Mouse (Mus musculus) NIH3T3 (cell line): ENCODE data around the gene Dus3l.

ENCODE experiments used
- DNase-seq: peaks from one replicate; pipeline ENCODE4 v3.0.0-alpha.2; 2012; ENCODE audit warnings: low read depth

The Dus3l gene

DNA sequence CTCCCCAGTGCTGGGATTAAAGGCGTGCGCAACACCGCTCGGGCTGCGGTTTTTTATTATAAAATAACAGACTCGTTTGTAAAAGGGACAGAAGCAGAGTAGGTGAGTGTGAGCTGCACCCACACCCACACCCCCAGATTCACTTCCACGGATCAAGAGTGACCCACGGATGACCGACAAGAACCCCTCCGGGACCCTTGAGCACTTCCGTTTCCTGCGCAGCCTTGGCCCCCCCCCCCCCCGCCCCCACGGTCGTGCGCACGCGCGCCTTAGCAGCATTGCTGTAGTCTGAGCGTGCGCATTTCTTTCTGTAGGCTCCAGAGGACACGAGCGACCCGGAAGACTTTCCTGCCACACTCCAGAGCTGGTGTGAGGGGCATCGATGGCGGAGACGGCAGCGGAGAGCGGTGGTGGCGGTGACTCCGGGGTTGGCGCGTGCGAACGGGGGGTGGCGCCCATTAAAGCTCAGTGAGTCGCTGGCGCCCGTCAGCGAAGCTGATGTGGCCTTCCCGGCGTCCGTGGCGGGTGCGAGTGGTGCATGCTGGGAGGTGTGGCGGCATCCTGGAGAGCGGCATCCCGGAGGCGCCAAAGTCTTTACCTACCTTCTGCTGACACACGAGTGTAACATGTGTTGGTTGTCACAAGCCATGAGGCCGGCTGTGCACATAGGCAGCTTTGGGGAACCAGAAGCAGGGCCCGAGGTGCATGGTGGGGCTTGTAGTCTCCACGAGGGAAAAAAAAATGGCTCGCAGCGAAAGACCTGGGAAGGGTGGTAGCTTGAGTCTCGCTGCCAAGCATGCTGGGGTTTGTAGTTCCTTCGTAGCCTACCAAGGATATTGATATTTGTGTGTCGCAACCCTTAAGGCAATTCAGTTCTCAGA lies at the start of gene Dus3l:
Gene Dus3l, plus strand, starts transcription at position 284 of the 881 bp plus-strand sequence.
- DNase-seq: peak; percentile 95

DNA sequence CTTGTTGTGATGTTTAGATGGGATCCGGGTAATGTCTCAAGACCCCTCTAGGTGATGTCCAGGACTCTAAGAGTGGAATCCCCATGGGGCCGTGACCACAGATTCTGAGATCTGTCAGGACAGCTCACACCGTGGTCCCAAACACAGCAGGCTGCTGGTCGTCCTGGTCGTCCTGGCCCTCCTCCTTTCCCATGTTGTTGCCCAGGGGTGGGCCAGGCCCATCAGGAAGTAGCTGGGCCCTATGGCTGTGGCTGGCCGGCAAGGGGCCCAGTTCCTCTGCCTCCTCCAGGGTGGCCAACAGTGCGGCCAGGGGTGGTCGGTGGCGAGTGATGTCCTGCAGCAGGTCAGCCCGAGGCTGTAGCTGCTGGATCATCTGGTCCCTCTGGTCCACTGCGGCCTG lies 49.2 kb upstream of the Dus3l start:
- no peak for DNase-seq

DNA sequence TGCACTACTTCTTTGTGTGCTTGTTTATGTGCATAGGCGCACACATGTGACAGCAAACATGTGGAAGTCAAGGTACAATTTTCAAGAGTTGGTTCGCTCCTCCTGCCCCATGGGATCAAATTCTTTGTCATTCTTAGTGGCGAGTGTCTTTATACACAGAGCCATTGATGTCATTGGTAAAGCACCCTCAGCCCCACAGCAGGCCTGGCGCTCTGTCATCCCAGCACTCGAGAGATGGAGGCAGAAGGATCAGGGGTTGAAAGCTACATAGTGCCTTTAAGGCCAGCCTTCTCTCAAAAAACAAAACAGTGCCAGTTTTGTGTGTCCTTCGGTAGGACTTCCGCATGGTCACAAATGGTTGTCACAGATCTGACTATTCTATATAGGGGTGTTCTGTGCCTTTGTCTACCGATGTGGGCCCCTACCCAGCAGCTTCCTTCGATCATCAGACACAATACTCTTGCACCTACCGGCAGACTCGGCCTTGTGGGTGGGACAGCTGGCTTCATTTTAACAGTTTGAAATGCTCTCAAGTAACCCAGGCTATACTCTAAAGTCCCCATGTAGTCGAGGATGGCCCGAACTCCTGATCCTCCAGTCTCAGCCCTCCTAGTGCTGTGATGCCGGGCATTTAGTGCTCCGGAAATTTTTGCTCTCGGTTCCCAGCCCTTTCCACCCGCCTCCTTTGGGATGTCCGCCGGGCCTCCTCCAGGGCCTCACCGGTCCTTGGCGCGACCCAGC lies 48.5 kb upstream of the Dus3l start:
- no peak for DNase-seq

GRCm38 (mm10) chr17:56716655-56717362 lies 47.7 kb upstream of the Dus3l start:
- peak; percentile 100 for DNase-seq

DNA sequence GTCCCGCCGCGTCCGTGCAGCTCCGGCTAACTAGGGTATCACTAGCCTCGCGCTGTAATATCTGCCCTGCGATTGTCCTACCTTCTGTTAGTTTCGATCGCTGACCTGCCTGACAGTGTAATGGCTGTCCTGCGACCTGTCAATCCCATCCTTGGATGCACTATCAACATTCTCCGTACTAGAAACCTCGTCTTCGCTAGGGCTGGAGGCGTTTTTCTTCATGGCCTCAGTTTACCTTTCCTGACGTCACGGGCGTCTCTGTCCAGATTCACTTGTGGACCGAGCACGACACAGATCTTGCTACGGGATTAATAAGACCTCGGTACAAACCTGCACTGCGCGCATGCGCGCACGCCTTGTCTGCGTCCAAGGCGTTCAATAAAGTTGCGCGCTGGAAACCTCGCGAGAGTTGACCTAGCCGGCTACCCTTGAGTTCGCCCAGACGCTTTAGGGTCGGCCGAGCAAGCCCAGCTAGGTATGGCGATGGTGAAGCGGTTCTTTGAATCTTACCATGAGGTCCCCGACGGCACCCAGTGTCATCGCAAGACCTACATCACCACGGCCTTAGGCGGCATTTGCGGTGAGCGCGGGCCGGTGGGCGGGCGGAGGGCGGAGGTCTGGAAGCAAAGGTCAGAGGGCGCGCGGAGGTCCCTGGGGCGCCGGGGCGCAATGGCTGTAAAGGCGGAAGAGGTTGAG lies 47.0 kb upstream of the Dus3l start, which contains the start of the genes Ndufa11 and Vmac:
Gene Ndufa11, plus strand, starts transcription at position 405 of the 696 bp plus-strand sequence.
Gene Vmac, minus strand, starts transcription at position 660 of the 696 bp plus-strand sequence.
- DNase-seq: peak; percentile 100

- no peak for DNase-seq
Measured at GRCm38 (mm10) chr17:56722441-56722840, 42.1 kb upstream of the Dus3l start.

DNA sequence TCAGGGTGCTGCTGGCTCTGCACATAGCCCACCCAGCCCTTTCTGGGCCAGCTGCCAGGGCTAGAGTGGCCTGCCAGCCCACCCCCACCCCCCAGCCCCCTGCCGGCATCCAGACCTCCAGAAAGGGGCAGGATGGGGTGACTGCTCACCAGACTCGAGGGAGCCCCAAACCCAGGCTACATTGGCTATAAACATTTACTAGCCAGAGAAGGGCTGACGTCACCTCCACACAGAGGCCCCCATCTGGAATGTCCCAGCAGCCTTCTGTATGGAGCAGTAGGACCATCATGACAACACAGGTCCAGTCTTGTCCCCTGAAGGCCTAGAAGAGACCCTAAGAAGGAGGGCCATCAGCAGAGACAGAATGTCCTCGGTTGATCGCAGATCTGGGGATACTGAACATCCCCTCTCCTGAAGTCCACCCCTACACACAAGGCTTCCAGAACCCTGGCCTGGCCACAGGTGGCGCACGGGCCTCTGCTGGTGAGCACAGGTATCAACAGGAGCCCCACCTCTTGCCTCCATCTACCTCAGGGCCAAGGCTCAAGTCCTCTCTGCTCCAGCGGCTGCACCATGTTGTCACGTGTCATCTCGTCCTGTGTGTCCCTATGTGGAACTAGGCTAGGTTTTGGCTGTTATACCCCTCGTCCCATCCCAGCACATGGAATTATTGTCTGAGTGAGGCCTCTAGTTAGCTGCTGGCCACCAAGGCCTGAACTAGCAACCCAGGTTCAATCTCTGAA lies 41.0 kb upstream of the Dus3l start:
- DNase-seq: no peak

GRCm38 (mm10) chr17:56727029-56727649 lies 37.4 kb upstream of the Dus3l start:
- DNase-seq: no peak

GRCm38 (mm10) chr17:56727659-56728058 lies 36.9 kb upstream of the Dus3l start:
- DNase-seq: no peak

- DNase-seq: peak; percentile 60
Measured at GRCm38 (mm10) chr17:56728117-56728516, 36.4 kb upstream of the Dus3l start.

- DNase-seq: no peak
Measured at GRCm38 (mm10) chr17:56729151-56729550, 35.4 kb upstream of the Dus3l start.

- DNase-seq: no peak
Measured at GRCm38 (mm10) chr17:56729656-56730055, 34.9 kb upstream of the Dus3l start.

GRCm38 (mm10) chr17:56736534-56736933 lies 28.0 kb upstream of the Dus3l start:
- DNase-seq: peak; percentile 34

- no peak for DNase-seq
Measured at GRCm38 (mm10) chr17:56738221-56738620, 26.3 kb upstream of the Dus3l start.

GRCm38 (mm10) chr17:56740118-56740787 lies 24.3 kb upstream of the Dus3l start:
- DNase-seq: no peak

GRCm38 (mm10) chr17:56740788-56741160 lies 23.8 kb upstream of the Dus3l start:
- DNase-seq: no peak

DNA sequence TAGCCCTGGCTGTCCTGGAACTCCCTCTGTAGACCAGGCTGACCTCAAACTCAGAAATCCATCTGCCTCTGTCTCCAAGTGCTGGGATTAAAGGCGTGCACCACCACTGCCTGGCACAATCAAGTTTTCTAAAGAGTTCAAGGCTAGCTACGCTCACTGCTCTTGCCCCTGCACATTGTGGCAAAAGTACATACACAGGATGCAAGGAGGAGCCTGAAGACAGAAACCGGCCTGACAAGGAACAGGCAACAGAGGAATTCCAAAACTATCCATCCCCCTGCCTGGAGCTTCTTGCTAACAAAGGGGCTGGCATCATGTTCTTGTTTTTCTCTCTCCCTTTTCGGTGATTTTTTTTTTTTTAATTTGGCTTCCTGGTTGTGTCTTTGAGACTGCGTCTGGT lies 20.4 kb upstream of the Dus3l start:
- DNase-seq: no peak

GRCm38 (mm10) chr17:56751404-56752072 lies 13.0 kb upstream of the Dus3l start:
- no peak for DNase-seq

DNA sequence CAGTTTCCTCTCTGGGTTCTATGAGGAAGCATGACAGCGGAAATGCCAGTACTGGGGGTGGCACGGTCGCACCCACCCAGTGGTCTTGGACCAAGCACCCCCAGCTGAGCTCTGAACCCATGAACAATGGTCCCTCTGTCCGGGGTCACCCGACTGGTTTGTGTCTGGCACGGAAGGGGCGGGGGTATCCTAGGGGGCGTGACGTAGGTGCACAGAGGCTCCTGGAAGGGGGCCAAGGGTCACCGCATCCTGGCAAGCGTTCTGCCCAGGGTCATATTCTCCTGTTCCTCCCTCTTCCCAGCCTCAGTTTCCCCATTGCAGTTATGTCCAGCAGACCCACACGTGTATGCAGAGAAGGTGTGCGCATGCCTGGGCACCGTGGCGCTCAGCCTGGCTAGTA lies 11.1 kb upstream of the Dus3l start:
- no peak for DNase-seq
